Mouse (Mus musculus) forebrain, embryonic 12.5 days (tissue): Measurements from ENCODE around the gene Ptpdc1. TPM values are rescaled to one million over a fixed set of nuclear protein-coding genes. Genes with fewer than 3 reads are reported as not detected.
A peak's percentile ranks its signal among the peaks of the same experiment; 100 is the strongest.

Experiments used
- ATAC-seq: fragments of 200-750 bp; cut with Nextera tagmentation; 2 replicates; pipeline ENCODE4 v1.8.0; 2017; ENCODE audit warnings: moderate TSS enrichment; ENCODE audit not compliant: low FRiP score
- H3K27ac ChIP-seq: fragments of 300-500 bp; sonication (generic); 2 replicates; pipeline ENCODE4 v1.5.1; 2016; ENCODE audit warnings: mild to moderate bottlenecking
- H3K27me3 ChIP-seq: fragments of 300-500 bp; sonication (generic); 2 replicates; pipeline ENCODE4 v1.6.1; 2016; ENCODE audit warnings: mild to moderate bottlenecking
- H3K36me3 ChIP-seq: fragments of 300-500 bp; sonication (generic); replicated peaks from 2 replicates; pipeline ENCODE4 v1.6.1; 2016; ENCODE audit warnings: mild to moderate bottlenecking
- H3K4me1 ChIP-seq: fragments of 300-500 bp; sonication (generic); 2 replicates; pipeline ENCODE4 v1.6.1; 2016
- H3K4me2 ChIP-seq: fragments of 300-500 bp; sonication (generic); 2 replicates; pipeline ENCODE4 v1.6.1; 2016; ENCODE audit warnings: mild to moderate bottlenecking, moderate library complexity
- H3K4me3 ChIP-seq: fragments of 300-500 bp; sonication (generic); replicated peaks from 2 replicates; pipeline ENCODE4 v1.5.1; 2016; ENCODE audit warnings: mild to moderate bottlenecking
- H3K9ac ChIP-seq: fragments of 300-500 bp; sonication (generic); 2 replicates; pipeline ENCODE4 v1.6.1; 2016; ENCODE audit warnings: mild to moderate bottlenecking
- H3K9me3 ChIP-seq: fragments of 300-500 bp; sonication (generic); 2 replicates; pipeline ENCODE4 v1.6.1; 2016
- WGBS: fragments of 180-500 bp; shearing (Covaris S2); methylation state at CpG from one replicate; pipeline ENCODE4 v1.1.7; 2016; 5-methylcytosine and 5-hydroxymethylcytosine counted together
- polyA plus RNA-seq: library from polyadenylated mRNA; unstranded; fragments of >200 nt; fragmentation: Nextera tagmentation; extraction: Ambion mirVana; gene quantifications from 2 replicates; pipeline ENCODE4 v1.2.1, GENCODE M21; 2016

Ptpdc1 gene
- 16.1 and 19.3 TPM in 2 replicates for polyA plus RNA-seq

DNA sequence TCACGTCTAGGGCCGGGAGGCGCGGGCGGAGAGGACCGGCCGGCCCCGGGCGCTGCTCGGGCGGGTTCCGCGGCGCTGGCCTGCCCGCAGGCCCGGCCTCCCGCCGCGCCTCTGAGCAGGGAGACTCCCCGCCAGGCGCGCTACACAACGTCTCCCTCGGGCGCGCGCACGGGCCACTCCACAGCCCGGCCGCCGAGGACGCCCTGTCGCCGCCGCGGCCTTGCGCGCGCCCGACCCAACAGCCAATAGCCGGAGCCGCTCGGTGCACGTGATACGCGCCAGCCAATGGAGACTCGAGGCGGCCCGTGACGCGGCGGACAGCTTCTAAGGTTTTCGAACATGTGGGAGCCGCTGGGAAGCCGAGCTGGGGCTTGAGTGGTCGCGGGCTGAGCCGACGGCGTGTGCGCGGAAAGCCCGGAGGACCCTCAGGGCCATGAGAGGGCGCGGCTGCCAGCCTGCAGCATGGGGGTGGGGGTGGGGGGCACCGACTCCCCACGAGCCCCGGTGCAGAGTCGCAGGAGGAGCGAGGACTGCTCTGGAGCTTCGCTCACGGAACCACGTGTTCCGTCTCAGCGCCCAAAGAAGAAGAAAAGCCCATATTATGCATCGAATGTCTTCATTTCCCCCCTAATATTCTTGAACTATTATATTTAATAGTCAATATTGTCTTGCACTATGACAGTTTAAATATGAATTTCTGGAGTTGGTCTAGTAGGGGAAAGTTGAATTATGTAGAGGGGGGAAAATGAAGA lies at the start of gene Ptpdc1:
TSS of gene Ptpdc1 (minus strand) at position 232 of the 752 bp plus-strand sequence.
- peaks cover 9% of the 10 kb centered on the region for H3K27me3 ChIP-seq
- H3K4me3 ChIP-seq: peak within 1 kb of the TSS; percentile 74
- WGBS: 3% methylated on average over 60 of the region's 76 CpGs
- no peaks in the 10 kb centered on the region for H3K9me3 ChIP-seq
- peaks cover 10% of the 10 kb centered on the region for H3K4me1 ChIP-seq
- peak; percentile 100 for ATAC-seq
- peak within 1 kb of the TSS; percentile 84 for H3K9ac ChIP-seq
- H3K4me2 ChIP-seq: peak within 1 kb of the TSS; percentile 80
- H3K27ac ChIP-seq: peak within 1 kb of the TSS; percentile 86
- no peaks in the 10 kb centered on the region for H3K36me3 ChIP-seq

- Histone ChIP-seq H3K27me3 (peaks cover 85% of the 10 kb centered on the region), H3K4me3 (no peak overlapping the region), H3K9me3 (no peaks in the 10 kb centered on the region), H3K9ac (no peak overlapping the region), H3K36me3 (no peaks in the 10 kb centered on the region), H3K4me2 (no peak overlapping the region), H3K27ac (no peak overlapping the region), H3K4me1 (peaks cover 8% of the 10 kb centered on the region; the same call in 1 of the 2 replicates)
- whole genome bisulfite sequencing: 85% methylated on average over 5 of the region's 5 CpGs
- ATAC-seq: no peak
Observed at GRCm38 (mm10) chr13:48674609-48675008, 49.1 kb upstream of the Ptpdc1 start.

- under 1% methylated on average over 24 of the region's 24 CpGs for WGBS
Observed at GRCm38 (mm10) chr13:48672312-48672840, 46.9 kb upstream of the Ptpdc1 start.

GRCm38 (mm10) chr13:48668976-48669534 lies 43.6 kb upstream of the Ptpdc1 start:
- Histone ChIP-seq H3K27ac (no peak overlapping the region), H3K9me3 (no peaks in the 10 kb centered on the region), H3K9ac (peak overlapping the region; percentile 12; the same call in 1 of the 2 replicates), H3K36me3 (no peaks in the 10 kb centered on the region), H3K4me1 (peaks cover 33% of the 10 kb centered on the region), H3K27me3 (peaks cover 98% of the 10 kb centered on the region), H3K4me3 (peak overlapping the region; percentile 28), H3K4me2 (peak overlapping the region; percentile 39)
- under 1% methylated on average over 34 of the region's 34 CpGs for WGBS
- no peak for ATAC-seq

More at GRCm38 (mm10) chr13:48672312-48672840, 46.9 kb upstream of the Ptpdc1 start:
- Histone ChIP-seq H3K36me3 (no peaks in the 10 kb centered on the region), H3K4me1 (peaks cover 19% of the 10 kb centered on the region), H3K4me2 (peak overlapping the region; percentile 38), H3K27me3 (peaks cover 93% of the 10 kb centered on the region), H3K9me3 (no peaks in the 10 kb centered on the region), H3K4me3 (peak overlapping the region; percentile 16; the same call in 1 of the 2 replicates), H3K27ac (no peak overlapping the region), H3K9ac (no peak overlapping the region)
- ATAC-seq: no peak

GRCm38 (mm10) chr13:48668091-48668975 lies 42.9 kb upstream of the Ptpdc1 start:
- Histone ChIP-seq H3K9ac (peak overlapping the region; percentile 12; the same call in 1 of the 2 replicates), H3K27ac (no peak overlapping the region), H3K27me3 (peaks cover 99% of the 10 kb centered on the region), H3K36me3 (no peaks in the 10 kb centered on the region), H3K4me3 (peak overlapping the region; percentile 28), H3K9me3 (no peaks in the 10 kb centered on the region), H3K4me1 (peaks cover 36% of the 10 kb centered on the region), H3K4me2 (peak overlapping the region; percentile 39)
- WGBS: 1% methylated on average over 33 of the region's 33 CpGs
- ATAC-seq: no peak

- no peaks in the 10 kb centered on the region for H3K36me3 ChIP-seq
- H3K4me1 ChIP-seq: peaks cover 43% of the 10 kb centered on the region
- H3K4me3 ChIP-seq: no peak overlapping the region
- no peak overlapping the region for H3K9ac ChIP-seq
- no peak for ATAC-seq
- no peak overlapping the region for H3K4me2 ChIP-seq
- H3K27me3 ChIP-seq: peaks cover 99% of the 10 kb centered on the region
- no peak overlapping the region for H3K27ac ChIP-seq
- H3K9me3 ChIP-seq: no peaks in the 10 kb centered on the region
- 0% methylated on average over 4 of the region's 4 CpGs for WGBS
Observed at GRCm38 (mm10) chr13:48667461-48667860, 42.0 kb upstream of the Ptpdc1 start.

- no peak for ATAC-seq
- H3K4me3 ChIP-seq: peak overlapping the region; percentile 7; the same call in 1 of the 2 replicates
- peaks cover 100% of the 10 kb centered on the region for H3K27me3 ChIP-seq
- under 1% methylated on average over 58 of the region's 58 CpGs for WGBS
- H3K4me1 ChIP-seq: peaks cover 41% of the 10 kb centered on the region
- H3K4me2 ChIP-seq: peak overlapping the region; percentile 24; the same call in 1 of the 2 replicates
- H3K9me3 ChIP-seq: no peaks in the 10 kb centered on the region
- no peaks in the 10 kb centered on the region for H3K36me3 ChIP-seq
- no peak overlapping the region for H3K9ac ChIP-seq
- no peak overlapping the region for H3K27ac ChIP-seq
Observed at GRCm38 (mm10) chr13:48665656-48666597, 40.5 kb upstream of the Ptpdc1 start.

DNA sequence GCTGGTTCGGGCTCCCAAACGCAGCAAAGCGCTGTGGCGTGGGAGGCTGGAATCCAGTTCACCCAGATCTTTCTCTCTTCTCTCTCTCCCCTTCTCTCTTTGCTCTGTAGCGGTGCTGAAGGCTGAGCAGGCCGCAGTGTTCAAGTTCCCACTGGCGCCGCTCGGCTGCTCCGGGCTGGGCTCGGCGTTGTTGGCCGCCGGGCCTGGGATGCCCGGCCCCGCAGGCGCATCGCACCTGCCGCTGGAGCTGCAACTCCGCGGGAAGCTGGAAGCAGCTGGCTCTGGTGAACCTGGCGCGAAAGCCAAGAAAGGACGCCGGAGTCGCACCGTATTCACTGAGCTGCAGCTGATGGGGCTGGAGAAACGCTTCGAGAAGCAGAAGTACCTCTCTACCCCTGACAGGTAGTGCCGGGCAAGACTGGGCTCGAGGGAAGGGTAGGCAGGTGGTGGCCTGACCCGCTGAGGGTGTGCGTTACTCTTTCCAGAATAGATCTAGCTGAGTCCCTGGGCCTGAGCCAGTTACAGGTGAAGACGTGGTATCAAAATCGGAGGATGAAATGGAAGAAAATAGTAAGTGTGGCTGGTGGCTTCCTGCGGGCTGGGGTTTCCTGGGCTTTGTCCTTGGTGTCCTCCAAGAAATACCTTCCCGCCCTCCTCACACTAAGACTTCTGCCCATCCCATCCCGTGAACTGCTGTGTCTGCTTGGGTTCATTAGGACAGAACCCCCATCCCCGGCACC lies 39.6 kb upstream of the Ptpdc1 start:
- Histone ChIP-seq H3K4me3 (peak overlapping the region; percentile 13), H3K4me1 (peaks cover 44% of the 10 kb centered on the region), H3K9me3 (no peaks in the 10 kb centered on the region), H3K9ac (0 out of 2 replicates have a peak overlapping the region, but pooled peaks have one; percentile 4), H3K4me2 (peak overlapping the region; percentile 6; the same call in 1 of the 2 replicates), H3K27ac (no peak overlapping the region), H3K27me3 (peaks cover 100% of the 10 kb centered on the region), H3K36me3 (no peaks in the 10 kb centered on the region)
- no peak for ATAC-seq
- under 1% methylated on average over 39 of the region's 39 CpGs for WGBS

DNA sequence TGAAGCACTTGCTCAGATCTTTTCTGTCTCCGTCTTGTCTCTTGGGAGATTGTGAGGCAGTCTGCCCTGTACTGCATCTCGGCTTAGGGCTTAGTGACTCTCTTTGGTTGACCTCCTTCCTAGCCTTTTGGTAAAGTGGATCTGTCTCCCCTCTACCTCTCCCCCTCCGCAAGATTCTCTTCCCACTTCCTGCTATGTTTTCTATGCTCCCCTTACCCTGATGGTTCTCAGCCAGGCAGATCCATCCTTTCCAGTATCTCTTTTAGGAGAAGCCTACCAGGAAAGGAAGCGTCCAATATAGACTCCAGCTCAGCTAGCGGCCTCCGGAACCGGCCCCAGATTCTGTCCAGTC lies 38.5 kb upstream of the Ptpdc1 start:
- no peak for ATAC-seq
- no peaks in the 10 kb centered on the region for H3K9me3 ChIP-seq
- H3K4me2 ChIP-seq: no peak overlapping the region
- H3K27ac ChIP-seq: no peak overlapping the region
- H3K9ac ChIP-seq: no peak overlapping the region
- peaks cover 100% of the 10 kb centered on the region for H3K27me3 ChIP-seq
- 2% methylated on average over 7 of the region's 7 CpGs for WGBS
- H3K4me1 ChIP-seq: peaks cover 42% of the 10 kb centered on the region
- no peaks in the 10 kb centered on the region for H3K36me3 ChIP-seq
- no peak overlapping the region for H3K4me3 ChIP-seq

GRCm38 (mm10) chr13:48663211-48663987 lies 37.9 kb upstream of the Ptpdc1 start:
- Histone ChIP-seq H3K4me1 (peaks cover 37% of the 10 kb centered on the region), H3K4me3 (peak overlapping the region; percentile 47), H3K9ac (peak overlapping the region; percentile 45; the same call in 1 of the 2 replicates), H3K27me3 (peaks cover 100% of the 10 kb centered on the region), H3K9me3 (no peaks in the 10 kb centered on the region), H3K36me3 (no peaks in the 10 kb centered on the region), H3K4me2 (peak overlapping the region; percentile 73), H3K27ac (no peak overlapping the region)
- 2% methylated on average over 54 of the region's 54 CpGs for WGBS
- ATAC-seq: 0 out of 2 replicates have a peak, but pooled peaks have one; percentile 9
